Mouse (Mus musculus) urinary bladder, postnatal 10 days (tissue): ENCODE results near the gene Atxn1l.

ENCODE experiments used
- DNase-seq: peaks from one replicate; pipeline ENCODE4 v3.0.0; 2022; ENCODE audit warnings: low spot score

Atxn1l gene

GRCm38 (mm10) chr8:109731012-109731411 is 6.5 kb downstream of the Atxn1l start:
- DNase-seq = no peak

GRCm38 (mm10) chr8:109725106-109725505 is 12.4 kb downstream of the Atxn1l start:
- DNase-seq = no peak

DNA sequence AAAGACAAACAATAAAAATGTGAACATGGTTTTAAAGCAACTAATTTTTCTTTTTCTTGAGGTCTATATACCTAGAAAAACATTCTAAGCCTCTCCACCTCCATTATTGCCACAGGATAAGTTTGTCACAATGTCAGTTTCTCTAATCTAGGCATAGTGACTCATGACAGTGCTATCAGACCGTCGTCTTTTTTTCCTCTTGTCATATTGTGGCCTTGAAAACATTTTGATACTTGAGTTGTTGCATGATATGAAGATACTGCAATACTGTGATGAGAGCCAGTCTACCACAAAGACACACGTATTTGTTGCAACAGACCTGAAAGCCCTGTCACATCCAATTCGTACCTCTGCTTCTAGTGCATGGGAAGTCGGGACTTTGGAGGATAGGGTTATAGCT is 22.6 kb downstream of the Atxn1l start:
- DNase-seq = no peak

DNA sequence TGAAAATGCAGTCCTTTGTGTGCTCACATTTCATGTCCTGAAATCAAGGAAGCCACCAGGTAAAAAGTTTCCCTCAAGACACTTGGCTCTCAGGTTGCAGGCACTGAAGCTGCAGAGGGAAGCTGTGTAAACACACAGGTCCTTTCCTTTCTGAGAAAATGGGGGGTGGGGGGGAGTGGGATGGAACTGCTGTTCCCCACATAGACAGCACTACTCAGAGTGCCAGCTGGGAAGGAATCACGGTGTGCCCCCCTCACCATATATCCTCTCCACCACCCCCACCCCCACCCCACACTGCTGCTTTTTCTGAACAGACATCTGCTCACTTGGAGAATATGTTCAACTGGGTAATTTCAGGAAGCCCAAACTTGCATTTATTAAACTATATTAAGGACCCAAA is 25.0 kb downstream of the Atxn1l start:
- no peak for DNase-seq

DNA sequence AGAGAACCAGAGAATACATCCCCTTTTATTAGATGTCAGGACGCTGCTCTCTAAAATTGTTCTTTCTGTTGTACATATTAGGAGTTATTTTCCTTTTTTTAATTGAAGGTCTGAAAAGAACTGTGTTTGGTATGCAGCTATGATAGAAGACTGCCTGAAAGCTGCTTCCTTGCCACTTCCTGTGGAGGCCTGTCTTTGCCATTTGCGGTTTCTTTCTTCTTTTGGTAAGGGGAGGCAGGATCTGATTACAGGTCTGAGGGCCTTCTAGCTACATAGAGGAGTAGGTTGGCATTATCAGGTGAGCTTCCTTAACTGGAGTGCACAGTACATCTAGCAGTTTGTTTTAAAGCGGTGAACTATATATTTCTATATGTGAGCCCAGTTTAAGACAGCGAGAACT is 29.6 kb downstream of the Atxn1l start:
- no peak for DNase-seq

DNA sequence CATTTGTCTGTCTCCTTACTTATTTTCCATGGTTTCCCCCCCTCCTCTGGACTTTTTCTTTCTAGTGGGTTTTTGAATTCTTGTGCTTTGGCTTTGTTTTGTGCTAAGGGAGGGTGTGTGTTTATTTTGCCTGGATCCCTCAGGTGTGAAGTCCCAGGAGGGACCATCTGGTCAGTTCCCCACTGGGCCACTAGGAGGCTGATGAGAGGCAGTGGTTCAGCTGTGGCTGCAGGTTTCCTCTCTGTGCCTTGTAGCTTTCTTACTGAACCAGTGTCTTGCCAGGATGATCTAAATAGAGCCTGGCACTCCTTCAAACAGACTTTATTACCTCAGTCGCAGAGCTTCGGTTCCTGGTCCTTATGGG is 30.7 kb downstream of the Atxn1l start:
- peak; percentile 60 for DNase-seq

DNA sequence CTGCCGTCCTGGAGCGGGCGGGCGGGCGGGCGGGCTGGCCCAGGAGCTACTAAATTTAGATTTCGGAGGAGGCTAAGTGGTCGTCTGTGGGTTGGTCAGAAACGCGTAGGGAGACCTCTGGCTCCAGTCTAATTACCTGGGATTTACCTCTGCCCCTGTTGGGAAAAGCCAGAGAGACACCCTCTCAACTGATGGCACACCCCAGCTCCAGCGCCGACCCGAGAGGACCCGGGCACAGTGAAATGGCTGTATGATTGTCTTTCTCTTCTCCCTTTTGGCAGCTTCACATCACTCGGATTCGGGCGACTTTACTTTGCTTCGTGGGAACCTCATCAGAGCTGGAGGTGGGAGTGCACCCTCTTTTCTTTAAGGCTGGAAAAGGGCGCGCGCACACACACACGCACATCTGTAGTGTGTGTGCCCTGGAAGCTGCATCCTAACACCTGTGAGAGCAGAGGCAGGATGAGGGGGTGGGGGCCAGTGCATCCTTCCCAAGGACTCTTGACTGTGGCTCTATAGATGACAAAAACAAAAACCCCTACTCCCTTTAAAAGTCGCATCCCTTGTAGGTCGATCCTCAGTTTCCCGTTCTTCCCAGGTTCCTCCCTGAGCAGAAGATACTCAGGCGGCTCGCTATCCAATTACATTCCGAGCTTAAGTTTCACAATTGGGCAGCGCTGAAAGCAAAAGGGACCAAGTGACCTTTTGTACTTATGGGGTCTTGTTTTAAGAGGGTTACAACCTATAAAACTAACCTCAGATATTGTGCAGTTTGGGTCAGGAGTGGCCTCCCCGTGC is 31.3 kb downstream of the Atxn1l start:
- DNase-seq = no peak

DNA sequence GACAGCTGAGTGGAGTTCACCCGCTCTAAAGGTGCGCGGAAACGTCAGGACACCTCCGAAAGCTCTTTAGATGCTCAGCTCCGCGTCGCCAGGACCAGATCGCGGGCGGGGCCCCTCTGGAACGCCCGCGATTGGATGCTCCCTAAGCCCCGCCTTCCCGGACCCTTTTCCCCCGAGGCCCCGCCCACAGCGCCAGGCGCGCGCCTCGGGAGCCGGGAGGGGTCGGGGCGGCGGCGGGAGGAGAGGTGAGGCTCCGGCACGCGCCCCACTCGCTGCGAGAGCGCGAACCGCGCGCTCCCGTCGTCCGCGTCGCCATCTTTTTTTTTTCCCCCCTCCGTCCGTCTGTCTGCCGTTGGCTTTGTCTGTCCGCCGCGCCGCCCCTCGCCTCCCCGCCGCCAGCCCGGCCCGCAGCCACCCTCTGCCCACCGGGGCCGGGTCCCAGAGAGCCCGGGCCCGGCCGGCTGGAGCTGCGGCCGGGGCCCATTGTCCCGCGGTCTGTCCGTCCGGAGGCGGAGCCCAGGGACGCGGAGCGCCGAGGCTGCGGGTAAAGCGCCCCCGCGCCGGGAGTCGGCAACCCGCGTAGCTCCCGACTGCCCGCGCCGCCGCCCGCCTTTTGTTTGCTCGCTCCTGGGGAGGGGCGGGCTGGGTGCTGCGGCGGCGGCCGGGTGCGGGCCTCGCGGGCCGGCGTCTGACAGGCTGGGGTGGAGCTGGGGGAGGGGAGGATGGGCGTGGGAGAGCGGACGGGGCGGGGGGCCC is 32.0 kb downstream of the Atxn1l start, which contains the start of gene Zfp821:
TSS of gene Zfp821 (plus strand) at position 227 of the 756 bp plus-strand sequence.
- DNase-seq = peak; percentile 60

DNA sequence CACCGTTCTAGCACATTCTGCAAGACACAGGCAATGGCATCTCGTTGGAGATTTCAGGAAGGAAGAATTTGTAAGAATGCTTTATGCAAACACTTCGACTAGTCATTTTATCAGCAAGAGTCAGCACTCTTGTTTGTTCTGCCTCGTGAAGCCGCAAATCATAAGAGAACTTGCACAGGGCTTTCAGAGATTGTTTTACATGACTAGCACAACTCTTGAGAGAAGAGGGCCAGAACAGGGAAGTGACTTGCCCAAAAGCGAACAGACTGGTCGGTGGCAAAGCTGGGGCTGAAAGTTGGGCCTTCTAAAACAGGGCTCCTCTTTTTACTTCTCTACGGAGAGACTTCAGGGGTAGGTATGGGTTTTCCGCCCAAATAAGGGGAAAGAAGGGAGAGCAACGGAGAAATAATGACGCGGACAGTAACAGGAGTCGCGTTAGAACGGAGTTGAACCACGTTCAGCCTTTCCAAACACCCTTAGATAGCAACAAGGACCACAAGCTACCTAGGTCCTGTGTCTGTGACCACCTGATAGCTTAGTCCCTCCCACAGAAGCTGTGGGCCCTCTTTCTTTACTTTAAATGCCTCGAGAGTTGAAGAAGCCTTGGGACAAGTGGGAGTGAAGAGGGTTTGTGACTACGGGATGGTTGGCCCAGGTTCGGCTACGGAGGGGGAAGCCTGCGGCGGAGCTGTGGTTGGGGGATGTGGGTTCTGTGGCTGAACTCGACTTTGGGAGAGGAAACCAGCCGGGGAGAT is 32.8 kb downstream of the Atxn1l start:
- DNase-seq = no peak

GRCm38 (mm10) chr8:109698477-109698876 is 39.1 kb downstream of the Atxn1l start:
- no peak for DNase-seq

DNA sequence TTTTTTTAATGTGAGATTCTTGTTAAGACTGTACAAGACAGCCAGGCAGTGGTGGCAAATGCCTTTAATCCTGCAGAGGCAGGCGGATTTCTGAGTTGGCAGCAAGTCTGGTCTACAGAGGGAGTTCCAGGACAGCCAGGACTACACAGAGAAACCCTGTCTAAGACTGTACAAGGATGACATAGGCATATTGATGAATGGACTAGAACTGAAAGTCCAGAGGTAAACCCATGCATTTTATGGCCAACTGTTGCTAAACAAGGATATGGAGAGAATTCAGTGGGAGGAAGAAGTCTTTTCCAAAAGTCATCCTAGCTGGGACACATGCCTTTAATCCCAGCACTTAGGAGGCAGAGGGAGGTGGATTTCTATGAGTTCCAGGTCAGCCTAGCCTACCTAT is 39.8 kb downstream of the Atxn1l start:
- DNase-seq = no peak

GRCm38 (mm10) chr8:109694154-109694553 is 43.4 kb downstream of the Atxn1l start:
- no peak for DNase-seq

DNA sequence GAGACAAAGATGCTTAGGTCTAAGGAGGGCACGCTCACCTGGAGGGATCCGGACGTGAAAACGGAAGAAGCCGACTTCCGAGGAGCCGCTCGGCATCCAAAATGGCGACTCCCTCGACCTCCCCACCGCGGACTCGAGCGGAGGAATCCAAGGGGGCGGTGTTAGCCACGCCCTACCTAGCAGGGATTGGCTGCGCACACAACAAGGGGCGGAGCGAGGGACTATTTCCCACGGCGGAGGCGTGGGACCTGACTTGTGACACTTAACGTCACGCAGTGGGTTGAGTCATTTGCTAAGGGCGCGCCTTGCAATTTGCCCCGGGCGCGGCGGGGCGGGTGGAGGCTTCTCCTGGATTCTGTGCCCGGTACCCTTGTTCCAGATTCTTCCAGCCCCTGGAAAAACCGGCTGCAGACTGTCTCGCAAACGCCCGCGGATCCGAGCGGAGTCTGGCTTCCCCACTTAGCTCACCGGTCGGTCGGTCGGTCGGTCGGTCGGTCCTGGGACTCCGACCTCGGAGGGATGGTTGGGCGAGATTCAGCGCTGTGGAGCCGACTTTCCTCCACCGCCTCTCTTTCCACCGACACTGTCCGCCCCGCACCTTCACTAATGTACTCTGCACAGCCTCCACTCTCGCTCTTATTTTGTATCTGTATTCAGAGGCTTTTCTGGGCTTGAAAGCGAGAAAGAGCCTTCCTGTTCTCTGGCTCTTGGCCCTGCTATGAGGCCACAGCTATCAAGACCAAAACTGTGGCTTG is 44.2 kb downstream of the Atxn1l start, which contains the start of gene Ist1:
TSS of gene Ist1 (minus strand) at position 115 of the 755 bp plus-strand sequence.
- DNase-seq = peak; percentile 95

GRCm38 (mm10) chr8:109692443-109693145 is 44.9 kb downstream of the Atxn1l start:
- DNase-seq = no peak

DNA sequence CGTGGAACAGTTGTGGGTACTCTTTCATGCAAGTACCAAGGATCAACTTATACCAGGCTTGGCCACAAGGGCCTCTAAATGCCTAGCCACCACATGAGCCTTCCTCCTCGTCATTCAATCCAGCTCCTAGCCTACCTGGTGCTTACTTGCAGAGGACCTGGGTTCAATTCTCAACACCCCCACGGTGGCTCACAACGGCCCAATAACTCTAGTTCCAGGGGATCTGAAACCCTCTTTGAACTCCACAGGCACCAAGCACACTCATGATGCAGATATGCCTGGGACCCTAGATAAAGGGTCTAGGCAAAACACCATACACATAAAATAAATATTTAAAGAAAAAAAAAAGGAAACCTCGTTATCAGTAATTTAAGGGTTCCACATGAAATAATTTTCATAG is 45.8 kb downstream of the Atxn1l start:
- no peak for DNase-seq

DNA sequence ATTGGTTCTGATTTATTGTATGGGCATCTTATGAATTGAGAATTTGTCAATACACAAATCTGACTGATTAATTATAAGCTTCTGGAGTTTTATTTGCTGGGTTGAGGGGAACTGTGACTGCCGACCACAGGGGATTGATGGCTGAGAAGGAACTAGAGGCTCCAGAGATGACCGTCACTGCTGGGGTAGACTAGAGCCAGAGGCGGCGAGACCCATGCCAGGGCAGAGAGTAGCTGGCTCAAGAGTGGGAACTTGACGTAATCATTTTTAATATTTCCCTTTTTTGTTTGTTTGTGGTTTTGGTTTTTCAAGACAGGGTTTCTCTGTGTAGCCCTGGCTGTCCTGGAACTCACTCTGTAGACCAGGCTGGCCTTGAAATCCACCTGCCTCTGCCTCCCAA is 50.3 kb downstream of the Atxn1l start:
- no peak for DNase-seq

- DNase-seq = no peak
These were observed 55.4 kb downstream of the Atxn1l start for GRCm38 (mm10) chr8:109682120-109682519.

- DNase-seq = no peak
These were observed 56.0 kb downstream of the Atxn1l start for GRCm38 (mm10) chr8:109681535-109681934.
